Mouse (Mus musculus): ENCODE measurements at regions not wholly inside any gene's neighbourhood (a gene's known extent, or its start where the extent isn't known, plus 50 kb on each side); places are given as distances from the start of the nearest gene placed in this dataset.

DNA sequence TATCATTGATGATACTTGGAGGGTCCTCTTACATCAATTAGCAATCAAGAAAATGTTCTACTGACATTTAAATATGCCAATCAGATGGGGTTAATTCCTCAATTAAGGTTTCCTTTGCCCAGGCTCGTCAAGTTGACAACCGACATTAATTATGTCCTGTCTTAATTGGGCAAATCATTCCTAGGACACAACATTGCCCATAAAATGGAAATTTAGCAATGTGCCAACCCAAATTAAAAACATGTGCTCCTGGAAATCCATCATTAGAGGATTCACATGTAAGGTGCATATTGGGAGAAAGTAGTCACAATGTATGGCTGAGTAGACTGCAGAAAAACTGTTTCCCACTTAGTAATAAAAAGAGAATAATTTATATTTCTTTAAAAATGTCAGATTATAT, 483.6 kb upstream of the B430305J03Rik start:
- no peak for DNase-seq (ENCODE audit: low spot score in 2 of 2)

DNA sequence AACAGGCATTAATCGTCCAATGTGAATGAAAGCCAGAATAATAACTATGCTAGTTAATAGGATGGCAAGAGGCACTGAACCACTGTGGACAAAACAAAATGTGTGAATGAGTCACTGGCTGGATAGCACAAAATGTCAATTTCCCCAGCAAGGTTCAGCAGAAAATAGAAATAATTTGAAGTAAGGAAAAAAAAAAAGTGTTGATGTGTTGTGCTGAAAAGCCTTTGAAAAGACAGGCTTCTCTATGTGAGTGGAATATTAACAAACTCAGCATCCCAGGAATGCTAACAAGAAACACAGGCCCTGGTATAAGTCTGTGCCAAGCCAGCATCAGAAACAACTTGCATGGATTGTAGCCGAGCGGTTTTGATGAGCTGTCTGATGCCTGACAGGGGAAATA, 481.0 kb upstream of the B430305J03Rik start:
- DNase-seq (ENCODE audit: low spot score in 2 of 2), result no peak

DNA sequence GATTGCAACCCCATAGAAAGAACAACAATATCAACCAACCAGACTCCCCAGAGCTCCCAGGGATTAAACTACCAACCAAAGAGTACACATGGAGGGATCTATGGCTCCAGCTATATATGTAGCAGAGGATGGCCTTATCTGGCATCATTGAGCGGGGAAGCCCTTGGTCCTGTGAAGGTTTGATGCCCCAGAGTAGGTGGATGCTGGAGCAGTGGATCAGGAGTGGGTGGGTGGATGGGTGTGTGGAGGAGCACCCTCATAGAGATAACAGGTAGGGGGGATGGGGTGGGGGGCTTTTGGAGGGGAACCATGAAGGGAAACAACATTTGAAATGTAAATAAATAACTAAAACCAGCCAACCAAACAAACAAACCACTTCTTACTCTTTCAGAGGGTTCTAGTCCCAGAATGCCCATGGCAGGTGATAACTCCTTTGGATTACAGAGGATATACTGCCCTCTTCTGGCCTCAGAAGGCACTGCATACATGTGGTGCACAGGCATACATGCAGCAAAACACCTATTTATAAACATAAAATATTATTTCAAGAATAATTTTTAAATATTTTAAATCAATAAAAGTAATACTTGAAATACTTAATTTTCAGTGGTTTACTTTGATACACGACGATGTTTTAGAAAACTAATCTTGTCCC, 473.7 kb upstream of the B430305J03Rik start:
- peak in 1 of 2 experiments; percentile 11 for DNase-seq (ENCODE audit: low spot score in 2 of 2)

GRCm38 (mm10) chr3:61816807-61817206, 451.1 kb upstream of the B430305J03Rik start:
- DNase-seq (ENCODE audit: low spot score in 2 of 2), result no peak

- DNase-seq (ENCODE audit: low spot score in 2 of 2), result no peak
These were observed 430.3 kb upstream of the B430305J03Rik start for GRCm38 (mm10) chr3:61796021-61796420.

- DNase-seq (ENCODE audit: low spot score in 2 of 2), result no peak
These were observed 424.9 kb upstream of the B430305J03Rik start for GRCm38 (mm10) chr3:61790674-61791073.

All from urinary bladder, adult 18-20 months (tissue).